Mouse (Mus musculus): Measurements from ENCODE around the gene Srrt.

DNA sequence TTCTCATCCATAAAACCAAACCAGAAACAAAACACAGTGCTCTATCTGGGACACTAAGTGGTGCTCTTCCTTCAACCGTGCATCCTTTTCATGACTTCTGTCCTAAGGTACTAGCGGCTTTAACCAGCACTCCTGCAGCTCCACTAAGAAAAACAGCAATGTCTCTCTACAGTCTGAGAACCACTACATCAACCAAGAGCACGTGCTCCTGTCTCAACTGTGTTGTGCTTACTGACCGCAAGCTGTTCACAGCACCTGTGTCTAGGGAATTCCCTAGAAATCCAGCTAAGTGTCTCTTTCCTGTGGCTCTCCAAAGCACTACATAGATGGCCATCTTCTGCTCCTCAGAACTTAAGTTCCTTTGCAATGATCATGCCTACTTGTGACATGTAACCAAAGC, 2.7 kb downstream of the Srrt start:
- TF ChIP-seq CTCF (IDR thresholded peaks at IDR 0.05; ENCODE audit: borderline replicate concordance, extremely low read depth, insufficient read depth, insufficient read length) (no peak), POLR2A (IDR thresholded peaks at IDR 0.05; ENCODE audit: borderline replicate concordance, extremely low read depth, insufficient read depth, insufficient read length, poor library complexity, severe bottlenecking) (no peak)

Measured in brain, embryonic 14.5 days (tissue).